Mouse (Mus musculus): ENCODE measurements around the gene Bcl7c.
"Not testable (repeated sequence)": the region's sequence is repeated elsewhere in the genome, so short reads cannot be mapped to it uniquely, and the experiment has no call there.

Bcl7c gene

DNA sequence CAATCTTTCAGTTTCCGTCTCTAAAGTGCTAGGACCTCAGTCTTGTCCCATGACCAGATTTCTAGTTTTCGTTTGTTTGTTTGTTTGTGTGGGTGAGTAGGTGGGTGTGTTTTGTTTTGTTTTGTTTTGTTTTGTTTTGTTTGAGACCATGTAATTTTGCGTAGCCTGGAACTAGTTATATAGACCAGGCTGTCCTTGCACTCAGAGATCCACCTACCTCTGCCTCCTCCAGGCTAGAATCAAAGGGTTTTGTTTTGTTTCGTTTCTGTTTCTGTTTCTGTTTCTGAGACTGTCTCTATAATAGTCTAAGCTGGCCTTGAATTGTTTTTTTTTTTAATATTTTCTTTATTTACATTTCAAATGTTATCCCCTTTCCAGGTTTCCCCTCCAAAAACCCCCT, 62.4 kb downstream of the Bcl7c start:
- DNase-seq (ENCODE audit: low spot score), result no peak

DNA sequence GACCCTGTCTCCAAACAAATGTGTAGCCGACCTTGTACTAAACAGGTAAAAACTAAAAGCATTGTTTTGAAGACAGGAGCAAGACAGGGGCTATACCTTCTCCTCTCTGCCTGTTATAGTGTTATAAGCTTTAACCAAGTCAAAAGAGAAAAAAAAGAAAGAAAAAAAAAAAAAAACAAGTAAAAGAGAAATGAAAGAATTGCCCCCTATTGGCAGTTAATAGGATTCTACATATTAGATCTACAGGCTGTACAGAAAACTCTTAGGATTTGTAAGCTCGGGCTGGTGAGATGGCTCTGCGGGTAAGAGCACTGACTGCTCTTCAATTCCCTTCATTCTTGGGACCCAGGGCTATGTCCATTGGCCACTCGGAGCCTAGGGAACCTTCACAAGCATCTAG, 66.5 kb downstream of the Bcl7c start:
- DNase-seq (ENCODE audit: low spot score), result no peak

GRCm38 (mm10) chr7:127641260-127641659, 67.5 kb downstream of the Bcl7c start:
- DNase-seq (ENCODE audit: low spot score), result no peak

GRCm38 (mm10) chr7:127636963-127637362, 71.8 kb downstream of the Bcl7c start:
- DNase-seq (ENCODE audit: low spot score), result no peak

DNA sequence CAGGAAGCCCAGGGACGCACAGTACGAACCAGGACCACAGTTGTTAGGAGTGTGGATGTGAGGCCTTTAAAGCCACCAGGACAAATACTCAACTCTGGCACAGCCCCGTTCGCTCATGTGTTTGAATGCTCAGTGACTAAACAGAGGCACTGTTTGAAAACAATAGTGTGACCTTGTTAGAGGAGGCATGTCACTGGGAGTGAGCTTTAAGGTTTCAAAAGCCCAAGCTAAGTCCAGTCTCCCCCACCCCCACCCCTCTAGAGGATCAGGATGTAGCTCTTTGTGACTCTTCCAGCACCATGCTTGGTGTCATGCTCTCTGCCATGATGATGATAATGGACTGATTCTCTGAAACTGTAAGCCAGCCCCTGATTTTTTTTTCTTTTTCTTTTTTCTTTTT, 77.3 kb downstream of the Bcl7c start:
- no peak for DNase-seq (ENCODE audit: low spot score)

GRCm38 (mm10) chr7:127628646-127629045, 80.1 kb downstream of the Bcl7c start:
- peak; percentile 80 for DNase-seq (ENCODE audit: low spot score)

- no peak for DNase-seq (ENCODE audit: low spot score)
These were observed 82.3 kb downstream of the Bcl7c start for GRCm38 (mm10) chr7:127626471-127626870.

DNA sequence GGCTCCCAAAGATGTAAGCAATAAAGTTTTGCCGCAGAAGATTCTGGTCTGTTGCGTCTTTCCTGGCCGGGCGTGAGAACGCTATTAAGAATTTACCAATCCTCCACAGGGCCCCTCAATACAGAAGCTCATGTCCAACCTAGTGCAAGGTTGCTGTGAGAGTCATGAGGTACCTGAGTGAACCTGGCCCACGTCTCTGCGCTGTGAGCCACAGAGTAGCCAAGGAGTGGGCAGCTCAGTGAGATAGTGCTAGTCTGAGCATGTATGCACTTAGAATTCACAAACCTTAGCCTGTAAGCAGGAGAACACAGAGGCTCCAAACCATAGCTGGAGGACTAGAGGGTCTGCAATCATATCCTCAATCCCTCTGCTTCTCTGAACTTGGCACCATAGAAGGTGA, 82.7 kb downstream of the Bcl7c start:
- DNase-seq (ENCODE audit: low spot score), result no peak

DNA sequence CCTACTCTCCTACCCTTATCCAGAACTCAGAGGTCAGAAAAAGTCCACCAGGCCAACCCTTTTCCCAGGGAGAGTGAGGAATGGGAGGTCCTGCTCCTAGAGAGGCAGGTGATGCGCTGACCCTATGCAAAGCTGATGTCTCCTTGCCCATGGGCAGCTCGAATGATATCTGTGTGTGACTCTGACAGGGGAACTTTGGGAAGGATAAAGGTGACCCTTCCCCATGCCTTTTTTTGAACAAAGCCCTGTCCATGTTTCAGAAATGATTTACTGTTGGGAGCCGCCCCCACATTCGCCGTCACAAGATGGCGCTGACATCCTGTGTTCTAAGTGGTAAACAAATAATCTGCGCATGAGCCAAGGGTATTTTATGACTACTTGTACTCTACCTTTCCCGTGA, 90.3 kb downstream of the Bcl7c start:
- not testable (repeated sequence) for DNase-seq (ENCODE audit: low spot score)

DNA sequence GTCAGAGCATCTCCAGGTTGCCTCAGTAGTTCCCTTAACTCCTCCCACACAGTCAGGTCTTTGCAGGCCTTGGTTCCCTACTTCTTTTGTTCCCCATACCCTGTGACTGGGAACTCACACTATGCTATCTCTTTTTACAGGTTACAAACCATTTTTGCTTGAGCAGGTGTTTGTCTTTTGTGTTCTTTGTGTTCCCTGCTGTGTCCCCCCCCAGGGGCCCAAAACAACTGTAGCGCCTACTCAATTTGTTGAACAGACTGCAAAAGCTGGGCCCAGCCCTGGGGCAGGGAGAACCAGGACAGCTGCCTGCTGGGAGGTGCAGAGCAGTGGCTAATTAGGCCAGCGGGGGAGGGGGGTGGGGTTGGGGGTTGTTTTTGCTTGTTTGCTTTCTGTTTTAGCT, 90.8 kb downstream of the Bcl7c start:
- no peak for DNase-seq (ENCODE audit: low spot score)

DNA sequence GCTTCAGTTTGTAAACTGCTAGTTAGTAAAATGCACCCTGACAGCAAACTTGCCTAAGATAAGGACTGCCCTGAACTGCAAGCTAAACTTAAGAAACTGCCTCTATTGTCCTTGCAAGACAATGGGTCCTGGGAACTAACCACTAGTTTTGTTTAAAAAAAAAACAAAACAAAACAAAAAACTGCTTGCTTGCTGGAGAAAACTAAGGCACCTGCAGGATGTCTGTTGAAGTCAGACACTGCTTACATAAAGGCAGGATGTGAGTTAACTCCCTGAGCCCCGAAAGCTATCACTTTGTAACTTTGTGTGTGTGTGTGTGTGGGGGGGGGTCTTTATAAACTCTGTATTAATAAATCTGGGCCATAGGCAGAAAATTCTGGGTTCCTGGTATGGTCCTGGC, 91.9 kb downstream of the Bcl7c start:
- no peak for DNase-seq (ENCODE audit: low spot score)

DNA sequence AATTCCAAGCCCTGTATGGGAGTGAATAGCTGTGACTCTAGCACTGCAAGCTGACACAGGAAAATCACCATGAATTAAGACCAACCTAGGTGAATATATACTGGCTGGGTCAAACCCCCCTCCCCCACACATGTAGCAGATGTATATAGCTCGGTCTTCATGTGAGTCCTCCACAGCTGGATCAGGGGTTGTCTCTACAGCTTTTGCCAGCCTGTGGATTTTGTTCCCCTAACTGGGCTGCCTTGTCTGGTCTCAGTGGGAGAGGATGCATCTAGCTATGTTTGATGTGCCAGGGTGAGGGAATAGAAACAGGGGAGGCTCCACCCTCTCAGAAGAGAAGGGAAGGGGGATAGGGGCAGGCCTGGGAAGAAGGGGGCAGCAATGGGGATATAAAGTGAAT, 92.4 kb downstream of the Bcl7c start:
- DNase-seq (ENCODE audit: low spot score), result no peak

DNA sequence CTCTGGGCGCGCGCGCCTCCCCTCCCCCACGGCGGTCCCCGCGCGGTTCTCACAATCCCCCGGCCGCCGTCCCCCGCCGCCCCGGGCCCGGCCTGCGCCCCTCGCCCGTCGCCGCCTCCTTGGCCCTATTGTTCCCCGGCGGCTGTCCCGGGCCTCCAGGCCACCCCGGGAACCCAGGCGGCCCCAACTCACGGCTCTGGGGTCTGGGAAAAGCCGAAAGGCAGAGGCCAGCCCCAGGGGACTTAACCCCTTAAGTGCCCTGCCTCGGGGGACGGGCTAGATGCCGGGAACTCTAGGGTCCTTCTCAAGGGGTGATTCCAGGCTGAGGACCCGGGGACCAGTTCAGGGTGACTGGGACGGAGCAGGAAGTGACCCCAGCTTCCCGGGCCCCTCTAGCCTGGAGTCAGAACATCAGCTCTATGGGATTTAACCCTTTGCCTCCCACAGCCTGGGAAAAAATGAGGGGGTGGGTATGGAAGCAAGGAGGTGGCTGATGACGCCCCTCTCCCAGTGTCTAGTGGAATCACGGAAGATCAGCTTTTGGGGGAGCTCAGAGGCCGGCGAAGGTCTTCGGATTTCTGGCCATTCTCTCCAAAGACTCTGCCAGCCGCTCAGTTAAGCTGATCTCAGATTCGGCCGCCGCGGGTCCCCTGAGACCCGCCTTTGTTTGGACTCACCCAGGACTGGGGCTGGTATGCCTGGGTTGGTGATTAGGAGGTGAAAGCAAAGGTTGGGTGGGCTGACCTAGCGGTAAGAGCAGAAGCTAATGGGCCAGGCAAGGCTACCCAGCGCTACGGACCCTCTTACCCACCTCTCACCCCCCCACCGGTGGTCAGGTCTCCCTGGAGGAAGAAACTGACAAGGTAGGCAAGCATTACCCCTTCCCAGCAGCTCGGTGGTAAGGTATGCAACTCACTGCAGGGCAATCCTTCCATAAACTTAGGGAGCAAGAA, 93.6 kb downstream of the Bcl7c start, which contains the start of gene Zfp629:
Gene Zfp629 (minus strand): TSS at position 907 of the 953 bp plus-strand sequence.
- peak; percentile 24 for DNase-seq (ENCODE audit: low spot score)

GRCm38 (mm10) chr7:127614511-127614890, 94.2 kb downstream of the Bcl7c start:
- peak; percentile 20 for DNase-seq (ENCODE audit: low spot score)

DNA sequence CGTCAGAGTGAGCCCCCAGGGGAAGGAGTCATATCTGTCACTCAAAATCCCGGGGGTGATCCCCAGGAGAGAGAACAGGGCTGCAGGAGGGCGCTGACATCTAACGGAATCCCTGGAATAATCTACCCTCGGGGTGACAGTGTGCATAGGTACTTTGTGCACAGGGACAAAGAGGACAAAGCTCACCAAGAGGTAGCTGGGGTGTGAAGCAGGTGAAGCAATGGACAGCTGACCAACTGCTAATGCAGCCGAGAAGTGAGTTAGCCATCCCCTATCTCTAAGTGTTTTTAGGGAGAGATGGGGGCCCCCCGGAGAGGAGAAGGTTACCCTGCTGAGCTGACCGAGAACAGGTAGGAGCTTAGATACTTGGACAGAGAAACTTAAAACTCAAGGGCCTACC, 94.6 kb downstream of the Bcl7c start:
- DNase-seq (ENCODE audit: low spot score), result no peak

GRCm38 (mm10) chr7:127613501-127613900, 95.2 kb downstream of the Bcl7c start:
- DNase-seq (ENCODE audit: low spot score), result no peak

- no peak for DNase-seq (ENCODE audit: low spot score)
These were observed 97.2 kb downstream of the Bcl7c start for GRCm38 (mm10) chr7:127611561-127611960.

Measured in T-cell, adult 2 months (primary cell).